Mouse (Mus musculus) ES-E14 (cell line): Measurements from ENCODE around the gene Camsap2.

Experiments
- MAFK ChIP-seq: IDR thresholded peaks from 2 replicates; pipeline ENCODE4 v1.6.1; 2014; ENCODE audit warnings: mild to moderate bottlenecking, low read depth, low read length, inconsistent platforms; ENCODE audit not compliant: insufficient read depth
- ZNF384 ChIP-seq: IDR thresholded peaks from 2 replicates; pipeline ENCODE4 v1.6.1; 2012; ENCODE audit warnings: low read depth, low read length, inconsistent platforms

DNA sequence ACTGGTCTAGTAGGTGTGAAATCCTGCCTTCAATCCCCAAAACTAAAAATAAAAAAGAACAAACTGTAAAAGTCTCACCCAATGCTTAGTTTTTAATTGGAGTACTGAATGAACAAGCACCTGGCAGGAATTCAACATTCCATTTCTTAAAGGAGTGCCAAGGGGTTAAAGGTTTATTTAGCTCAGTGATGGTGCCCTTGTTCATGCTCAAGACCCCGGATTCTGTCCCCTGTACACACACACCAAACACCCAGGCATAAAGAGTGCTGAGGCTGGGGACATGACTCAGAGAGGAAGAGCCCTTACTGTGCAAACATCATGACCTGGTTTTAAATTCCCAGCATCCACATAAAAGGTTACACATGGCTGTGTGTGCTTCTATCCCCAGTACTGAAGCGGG lies 15.5 kb upstream of the Camsap2 start:
- TF ChIP-seq ZNF384 = no peak
- no peak for TF ChIP-seq MAFK
